Mouse (Mus musculus) lung, postnatal 0 days (tissue): ENCODE data around the gene Stat1.

ENCODE experiments used
- CTCF ChIP-seq: IDR thresholded peaks from 2 replicates; pipeline ENCODE4 v1.5.1; 2016; ENCODE audit warnings: antibody characterized with exemption, mild to moderate bottlenecking
- EP300 ChIP-seq: IDR thresholded peaks from 2 replicates; pipeline ENCODE4 v1.6.1; 2016; ENCODE audit warnings: antibody characterized with exemption, mild to moderate bottlenecking, control low read depth

- TF ChIP-seq CTCF, result no peak
- no peak for TF ChIP-seq EP300
These were observed 6.9 kb upstream of the Stat1 start for GRCm38 (mm10) chr1:52112301-52112700.
